Mouse (Mus musculus) CH12.LX (cell line): Measurements from ENCODE around the gene Hsd17b14. TPM values are rescaled to one million over a fixed set of nuclear protein-coding genes. Genes with fewer than 3 reads are reported as not detected.

Experiments
- DNase-seq: peaks from one replicate; pipeline ENCODE4 v3.0.0-alpha.2; 2013; ENCODE audit errors: extremely low read depth
- H3K27ac ChIP-seq: 2 replicates; pipeline ENCODE4 v1.5.1; 2012; ENCODE audit warnings: low read depth, mild to moderate bottlenecking, control low read depth, moderate library complexity; ENCODE audit not compliant: insufficient read depth
- H3K27me3 ChIP-seq: replicated peaks from 2 replicates; pipeline ENCODE3; 2012; ENCODE audit warnings: inconsistent platforms
- H3K36me3 ChIP-seq, 2 experiments: replicated peaks in 1 of 2; 2 replicates each; pipeline versions ENCODE3 to v1.6.1; 2012; ENCODE audit warnings: inconsistent platforms in 1 of 2, low read length in 1 of 2, mild to moderate bottlenecking in 1 of 2, mixed read lengths in 1 of 2, moderate library complexity in 1 of 2; ENCODE audit not compliant: control insufficient read depth in 1 of 2, insufficient read depth in 1 of 2
- H3K4me1 ChIP-seq, 2 experiments: 2 replicates each; pipeline ENCODE4 v1.6.1; 2012; ENCODE audit warnings: inconsistent platforms in 1 of 2, moderate library complexity in 1 of 2; ENCODE audit not compliant: insufficient read depth in 2 of 2, control insufficient read depth in 1 of 2
- H3K4me2 ChIP-seq: 2 replicates; pipeline ENCODE4 v1.6.1; 2012; ENCODE audit warnings: low read depth, mild to moderate bottlenecking, control low read depth; ENCODE audit not compliant: poor library complexity, insufficient read depth, severe bottlenecking
- H3K4me3 ChIP-seq, 3 experiments: fragments of 150-350 bp in 1 of 3; sonication (generic) in 1 of 3; replicated peaks in 1 of 3; 2 replicates each; pipeline versions ENCODE3 to v1.5.1; 2011 to 2012; ENCODE audit warnings: low read depth in 2 of 3, low read length in 2 of 3, mild to moderate bottlenecking in 2 of 3, moderate library complexity in 2 of 3, control low read depth in 1 of 3, improper control_type of control experiment in 1 of 3, inconsistent platforms in 1 of 3, mixed read lengths in 1 of 3; ENCODE audit not compliant: poor library complexity in 1 of 3
- H3K79me2 ChIP-seq: replicated peaks from 2 replicates; pipeline ENCODE4 v1.6.1; 2012; ENCODE audit warnings: mild to moderate bottlenecking, moderate library complexity; ENCODE audit not compliant: control insufficient read depth, poor library complexity, insufficient read depth, severe bottlenecking; ENCODE audit errors: extremely low read depth
- H3K9ac ChIP-seq: 2 replicates; pipeline ENCODE4 v1.6.1; 2012; ENCODE audit warnings: low read depth, mild to moderate bottlenecking, control low read depth, moderate library complexity; ENCODE audit not compliant: insufficient read depth
- H3K9me3 ChIP-seq: replicated peaks from 2 replicates; pipeline ENCODE3; 2012; ENCODE audit warnings: low read length, inconsistent platforms, mixed read lengths
- E2F4 ChIP-seq: IDR thresholded peaks from 2 replicates; pipeline ENCODE4 v1.6.1; 2011; ENCODE audit warnings: low read depth, low read length, improper control_type of control experiment; ENCODE audit not compliant: insufficient replicate concordance
- ELF1 ChIP-seq: IDR thresholded peaks from 2 replicates; pipeline ENCODE4 v1.6.1; 2014; ENCODE audit warnings: low read depth, mild to moderate bottlenecking, inconsistent platforms, low read length, improper control_type of control experiment
- HCFC1 ChIP-seq: IDR thresholded peaks from 2 replicates; pipeline ENCODE4 v1.6.1; 2012; ENCODE audit warnings: low read depth, mild to moderate bottlenecking, inconsistent platforms, low read length, improper control_type of control experiment
- KAT2A ChIP-seq: IDR thresholded peaks from 2 replicates; pipeline ENCODE4 v1.6.1; 2012; ENCODE audit warnings: low read length, improper control_type of control experiment, inconsistent platforms; ENCODE audit not compliant: insufficient replicate concordance
- MAZ ChIP-seq: IDR thresholded peaks from 2 replicates; pipeline ENCODE4 v1.6.1; 2012; ENCODE audit warnings: low read depth, mild to moderate bottlenecking, inconsistent platforms, low read length, improper control_type of control experiment, moderate library complexity
- MEF2A ChIP-seq: IDR thresholded peaks from 2 replicates; pipeline ENCODE4 v1.6.1; 2014; ENCODE audit warnings: low read depth, mild to moderate bottlenecking, inconsistent platforms, low read length, improper control_type of control experiment, borderline replicate concordance
- PAX5 ChIP-seq: IDR thresholded peaks from 2 replicates; pipeline ENCODE4 v1.6.1; 2012; ENCODE audit warnings: low read length, inconsistent platforms, mixed read lengths
- POLR2A ChIP-seq: IDR thresholded peaks from 2 replicates; pipeline ENCODE4 v1.6.1; 2011; ENCODE audit warnings: low read depth, mild to moderate bottlenecking, improper control_type of control experiment, low read length
- RAD21 ChIP-seq: IDR thresholded peaks from 2 replicates; pipeline ENCODE4 v1.6.1; 2011; ENCODE audit warnings: low read depth, mild to moderate bottlenecking, low read length, improper control_type of control experiment, moderate library complexity
- SMC3 ChIP-seq: IDR thresholded peaks from 2 replicates; pipeline ENCODE4 v1.6.1; 2011; ENCODE audit warnings: low read depth, low read length, improper control_type of control experiment
- UBTF ChIP-seq: IDR thresholded peaks from 2 replicates; pipeline ENCODE4 v1.6.1; 2012; ENCODE audit warnings: low read depth, mild to moderate bottlenecking, inconsistent platforms, low read length, improper control_type of control experiment, moderate library complexity
- USF1 ChIP-seq: IDR thresholded peaks from 2 replicates; pipeline ENCODE4 v1.6.1; 2014; ENCODE audit warnings: low read depth, mild to moderate bottlenecking, inconsistent platforms, low read length, improper control_type of control experiment
- USF2 ChIP-seq: conservative IDR thresholded peaks from 2 replicates; pipeline ENCODE4 v1.6.1; 2011; ENCODE audit warnings: low read depth, low read length, improper control_type of control experiment
- ZKSCAN1 ChIP-seq: IDR thresholded peaks from 2 replicates; pipeline ENCODE4 v1.6.1; 2012; ENCODE audit warnings: low read depth, inconsistent platforms, low read length, improper control_type of control experiment, borderline replicate concordance
- ZMIZ1 ChIP-seq: IDR thresholded peaks from 2 replicates; pipeline ENCODE4 v1.6.1; 2012; ENCODE audit warnings: low read depth, mild to moderate bottlenecking, inconsistent platforms, low read length, improper control_type of control experiment
- ZNF384 ChIP-seq: IDR thresholded peaks from 2 replicates; pipeline ENCODE4 v1.6.1; 2012; ENCODE audit warnings: low read depth, low read length, improper control_type of control experiment, inconsistent platforms
- dilution Hi-C: fragments of 300-500 bp; cut with MboI; formaldehyde crosslinking; loops from 2 replicates; pipeline ENCODE4 v1.14.3; 2020; ENCODE audit warnings: low sequenced_read_pairs; ENCODE audit not compliant: extremely low pct_unique_long_range_greater_than_20kb, extremely low pct_ligation_motif_present
- in situ Hi-C: fragments of 300-500 bp; cut with MboI; formaldehyde crosslinking; loops from 3 replicates; pipeline ENCODE4 v1.14.3; 2019; ENCODE audit warnings: low sequenced_read_pairs, low pct_ligation_motif_present, low pct_unique_long_range_greater_than_20kb, mixed read lengths
- polyA plus RNA-seq: library from polyadenylated mRNA; unstranded; fragments of >175 nt; gene quantifications from 2 replicates; pipeline ENCODE4 v1.2.1, GENCODE M21; 2012; ENCODE audit warnings: low read depth; ENCODE audit not compliant: insufficient read length
- total RNA-seq, 2 experiments: library from RNA; depleted of rRNA; stranded (reverse); fragments of 300-350 nt in 1 of 2; fragments of >200 nt in 1 of 2; gene quantifications; 2 replicates each; pipeline ENCODE4 v1.2.3; 2012 to 2014

Gene Hsd17b14
- total RNA-seq (2012; rRNA removed) (not detected in 2 replicates), total RNA-seq (2014; rRNA removed) (not detected in 2 replicates), polyA plus RNA-seq (1.5 and 2.3 TPM in 2 replicates)

DNA sequence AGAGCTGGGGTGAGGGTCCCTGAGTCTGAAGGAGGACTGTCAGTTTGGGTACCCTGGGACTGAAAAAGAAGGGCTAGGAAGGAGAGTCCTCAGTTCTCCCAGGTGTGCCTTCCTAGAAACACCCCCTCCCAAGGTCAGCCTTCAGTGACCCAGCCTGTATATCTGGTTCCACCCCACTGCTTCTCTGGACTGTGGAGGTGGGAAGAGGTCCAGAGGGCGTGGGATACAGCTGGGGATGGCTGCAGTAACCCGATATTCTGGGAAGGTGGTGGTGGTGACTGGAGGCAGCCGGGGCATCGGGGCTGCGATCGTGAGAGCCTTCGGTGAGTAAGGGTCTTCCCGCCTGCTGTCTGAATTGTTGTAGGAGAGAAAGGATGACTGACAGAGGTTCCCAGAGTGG lies at the start of gene Hsd17b14:
TSS of gene Hsd17b14 (plus strand) at position 150 of the 400 bp plus-strand sequence.
- no peaks in the 10 kb centered on the region for H3K27me3 ChIP-seq
- H3K9ac ChIP-seq: no peak within 1 kb of the TSS
- H3K36me3 ChIP-seq: peaks cover 0 to 5% of the 10 kb centered on the region in 2 experiments
- H3K4me2 ChIP-seq: no peak within 1 kb of the TSS
- dilution Hi-C loops (no loop called here), in situ Hi-C loops (no loop called here)
- H3K27ac ChIP-seq: no peak within 1 kb of the TSS
- H3K4me3 ChIP-seq: no peak within 1 kb of the TSS
- H3K79me2 ChIP-seq: no peaks in the 10 kb centered on the region
- H3K9me3 ChIP-seq: no peaks in the 10 kb centered on the region
- peaks cover 0 to 46% of the 10 kb centered on the region in 2 experiments; a peak in 2 of 4 replicates for H3K4me1 ChIP-seq
- no peak for TF ChIP-seq MAZ
- no peak for TF ChIP-seq KAT2A
- no peak for TF ChIP-seq POLR2A
- no peak for TF ChIP-seq PAX5
- TF ChIP-seq RAD21: no peak
- TF ChIP-seq ZNF384: no peak
- no peak for TF ChIP-seq MEF2A
- DNase-seq: no peak

DNA sequence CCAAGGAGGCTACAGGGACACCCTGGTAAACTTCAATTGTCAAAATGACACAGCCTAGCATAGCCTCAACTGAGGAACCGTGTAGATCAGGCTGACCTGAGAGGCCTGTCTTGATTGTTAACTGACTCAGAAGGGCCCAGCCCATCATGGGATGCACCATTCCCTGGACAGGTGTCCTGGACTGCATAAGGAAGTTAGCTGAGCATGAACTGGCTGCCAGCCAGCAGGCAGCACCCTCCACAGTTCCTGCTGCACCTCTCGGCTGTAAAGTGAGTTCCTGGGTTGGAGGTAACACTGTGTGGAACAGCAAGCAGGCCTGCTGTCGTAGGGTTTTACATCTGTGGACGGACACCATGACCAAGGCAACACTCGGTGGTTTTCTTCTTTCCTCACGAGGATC lies 47.1 kb upstream of the Hsd17b14 start:
- H3K9ac ChIP-seq: no peak overlapping the region
- H3K27ac ChIP-seq: no peak overlapping the region
- H3K36me3 ChIP-seq: peaks cover 10 to 52% of the 10 kb centered on the region in 2 experiments

DNA sequence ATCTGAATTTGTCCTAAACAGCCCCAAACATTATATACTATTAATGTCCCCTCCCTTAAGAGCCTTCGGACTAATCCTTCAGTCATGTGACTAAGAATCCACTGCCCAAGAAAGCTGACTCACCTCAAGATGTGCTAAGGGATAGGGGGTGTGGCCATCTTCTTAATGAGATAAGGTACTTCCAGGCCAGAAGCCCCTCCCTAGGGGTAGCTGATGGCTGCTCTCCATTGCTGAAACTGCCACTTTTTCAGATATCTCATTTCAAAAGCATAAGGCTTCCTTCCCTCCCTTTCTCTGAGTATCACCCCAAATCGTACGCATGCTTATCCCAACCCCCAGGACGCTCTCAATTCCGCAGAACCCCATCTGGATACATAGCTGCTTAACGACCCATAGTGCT lies 46.1 kb upstream of the Hsd17b14 start:
- no peak for DNase-seq
- Histone ChIP-seq H3K4me1 (peaks cover 2 to 16% of the 10 kb centered on the region in 2 experiments; a peak in 3 of 4 replicates), H3K36me3 (peaks cover 7 to 43% of the 10 kb centered on the region in 2 experiments), H3K9me3 (no peaks in the 10 kb centered on the region), H3K4me2 (no peak overlapping the region), H3K27me3 (no peaks in the 10 kb centered on the region), H3K4me3 (no peak overlapping the region), H3K27ac (no peak overlapping the region), H3K79me2 (no peaks in the 10 kb centered on the region), H3K9ac (no peak overlapping the region)
- in situ Hi-C loops: no loop called here
- dilution Hi-C loops: no loop called here
- TF ChIP-seq ZKSCAN1: no peak

More for the DNA sequence above, 47.1 kb upstream of the Hsd17b14 start:
- TF ChIP-seq RAD21 (no peak), E2F4 (no peak), HCFC1 (no peak), USF2 (no peak), UBTF (no peak), USF1 (no peak), ELF1 (no peak), ZMIZ1 (no peak), SMC3 (no peak)
- Histone ChIP-seq H3K4me1 (peaks cover 2 to 16% of the 10 kb centered on the region in 2 experiments; a peak in 3 of 4 replicates), H3K79me2 (no peaks in the 10 kb centered on the region), H3K9me3 (no peaks in the 10 kb centered on the region), H3K27me3 (no peaks in the 10 kb centered on the region), H3K4me3 (no peak overlapping the region), H3K4me2 (no peak overlapping the region)
- dilution Hi-C loops (no loop called here), in situ Hi-C loops (no loop called here)
- DNase-seq: no peak
